24 mouse cellular contexts compared by ENCODE assay signal in the genomic region with DNA sequence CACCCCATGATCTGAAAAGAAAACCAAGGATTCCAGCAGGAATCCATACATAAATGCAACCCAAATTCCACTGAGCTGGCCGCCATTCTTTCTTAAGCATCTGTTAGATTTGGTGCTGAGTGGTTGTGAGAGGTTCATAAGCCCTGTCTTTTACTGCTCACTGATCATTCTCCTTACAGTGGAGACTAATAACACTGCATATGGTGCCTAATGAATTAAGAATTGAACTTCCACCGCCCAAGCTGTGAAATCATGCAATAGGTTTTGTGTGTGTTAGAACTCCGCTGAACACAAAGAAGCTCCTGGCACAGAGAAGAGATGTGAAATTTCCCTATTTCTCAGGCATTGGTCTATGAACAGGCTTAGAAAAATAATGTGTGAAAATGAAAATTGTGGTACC.
A peak's percentile ranks its signal among the peaks of the same experiment; 100 is the strongest.
DNase-seq lines count a peak whose midpoint lies in the region; ATAC-seq lines count a peak whose summit lies in the region.
"Had no signal": no experiment of that assay in that cellular context is flagged by ENCODE, and none has a peak within 500 bp of the region (broad histone marks: within the 10 kb centered on the region; RNA-seq: fewer than 3 reads in every experiment).

No protein-coding gene starts in this region.

- peaks cover 27% of the 10 kb centered on the region for H3K4me1 ChIP-seq in forebrain, embryonic 15.5 days
- H3K4me1 ChIP-seq in forebrain, embryonic 11.5 days (replicated peaks; ENCODE audit: control insufficient read depth, insufficient read depth, low read length) = no peaks in the 10 kb centered on the region; the same call in 1 of the 2 replicates
- H3K4me1 ChIP-seq: intestine, embryonic 15.5 days had no signal

- ATAC-seq in forebrain, embryonic 15.5 days (replicated peaks) = peak; percentile 66
- no peak for ATAC-seq in forebrain, embryonic 11.5 days (replicated peaks; ENCODE audit: low FRiP score)
- ATAC-seq: CD4-positive, CD25-positive, alpha-beta regulatory T cell, adult 4 months; hindbrain, embryonic 16.5 days; intestine, embryonic 15.5 days had no signal

- H3K9me3 ChIP-seq in forebrain, embryonic 15.5 days = no peaks in the 10 kb centered on the region
- H3K9me3 ChIP-seq in forebrain, embryonic 11.5 days (ENCODE audit: control insufficient read depth, low read length) = no peaks in the 10 kb centered on the region
- H3K9me3 ChIP-seq: heart, embryonic 12.5 days; heart, embryonic 15.5 days; hindbrain, embryonic 10.5 days; hindbrain, embryonic 13.5 days; intestine, embryonic 15.5 days had no signal

- H3K9ac ChIP-seq in forebrain, embryonic 15.5 days (replicated peaks) = no peak overlapping the region
- H3K9ac ChIP-seq in forebrain, embryonic 11.5 days (ENCODE audit: low read length) = no peak overlapping the region
- H3K9ac ChIP-seq: heart, embryonic 12.5 days; heart, embryonic 15.5 days; hindbrain, embryonic 13.5 days; intestine, embryonic 15.5 days had no signal

- peak overlapping the region; percentile 49 for H3K27ac ChIP-seq in forebrain, embryonic 15.5 days (replicated peaks)
- H3K27ac ChIP-seq in forebrain, embryonic 11.5 days (ENCODE audit: low read depth, low read length) = no peak overlapping the region
- H3K27ac ChIP-seq: heart, embryonic 15.5 days; hindbrain, embryonic 10.5 days; hindbrain, embryonic 13.5 days; intestine, embryonic 15.5 days had no signal

- no peaks in the 10 kb centered on the region for H3K36me3 ChIP-seq in forebrain, embryonic 15.5 days
- no peaks in the 10 kb centered on the region for H3K36me3 ChIP-seq in forebrain, embryonic 11.5 days (ENCODE audit: control insufficient read depth, insufficient read depth, low read length)
- H3K36me3 ChIP-seq: heart, embryonic 12.5 days; heart, embryonic 15.5 days; hindbrain, embryonic 10.5 days; hindbrain, embryonic 13.5 days; intestine, embryonic 15.5 days had no signal

- no peaks in the 10 kb centered on the region for H3K27me3 ChIP-seq in forebrain, embryonic 15.5 days
- H3K27me3 ChIP-seq in forebrain, embryonic 11.5 days (ENCODE audit: control insufficient read depth, insufficient read depth, low read length) = no peaks in the 10 kb centered on the region
- H3K27me3 ChIP-seq: heart, embryonic 12.5 days; heart, embryonic 15.5 days; hindbrain, embryonic 13.5 days; intestine, embryonic 15.5 days had no signal

- no peak overlapping the region for H3K4me3 ChIP-seq in forebrain, embryonic 15.5 days
- H3K4me3 ChIP-seq in forebrain, embryonic 11.5 days (ENCODE audit: low read depth, low read length) = no peak overlapping the region
- H3K4me3 ChIP-seq: heart, embryonic 12.5 days; heart, embryonic 15.5 days; hindbrain, embryonic 10.5 days; hindbrain, embryonic 13.5 days; intestine, embryonic 15.5 days had no signal

- H3K4me2 ChIP-seq in forebrain, embryonic 15.5 days (replicated peaks) = no peak overlapping the region
- no peak overlapping the region for H3K4me2 ChIP-seq in forebrain, embryonic 11.5 days (ENCODE audit: low read depth, low read length, severe bottlenecking)
- H3K4me2 ChIP-seq: heart, embryonic 12.5 days; heart, embryonic 15.5 days; hindbrain, embryonic 13.5 days; intestine, embryonic 15.5 days had no signal

- DNase-seq in forebrain, embryonic 11.5 days (ENCODE audit: low spot score) = no peak
- peak; percentile 25 for DNase-seq in ZHBTc4 (ENCODE audit: low read depth, low spot score)
- DNase-seq in brain, embryonic 18.5 days (ENCODE audit: low read depth, low spot score) = peak; percentile 10
- DNase-seq in lung, postnatal 25 days (ENCODE audit: low spot score) = no peak
- no peak for DNase-seq in embryo, embryonic 10 days (ENCODE audit: low spot score)
- DNase-seq: adrenal gland, postnatal 10 days; adrenal gland, postnatal 36 days; cerebellum, adult 11-12 months; cerebellum, adult 8-10 months; cerebellum, postnatal 10 days; cerebellum, postnatal 36 days; gastrocnemius, postnatal 25 days; heart, adult 18-20 months; heart, postnatal 10 days; heart, postnatal 36 days; kidney, adult 11 months had no signal

- 44% methylated on average over 3 of the region's 3 CpGs for WGBS in forebrain, embryonic 15.5 days
- 92% methylated on average over 3 of the region's 3 CpGs for WGBS in forebrain, embryonic 11.5 days

Comparison
In these comparisons a context has a peak if more than half of its experiments do, and no peak if none do; other contexts are left out.
1. DNase-seq: peak in ZHBTc4 (single experiment) and brain, embryonic 18.5 days (single experiment); none in forebrain, embryonic 11.5 days (single experiment), lung, postnatal 25 days (single experiment) and embryo, embryonic 10 days (single experiment).